Mouse (Mus musculus) inflammation-experienced regulatory T-cells, adult 6 months (primary cell): ENCODE data around the gene Mkrn1. TPM values are rescaled to one million over a fixed set of nuclear protein-coding genes. Genes with fewer than 3 reads are reported as not detected.
"Not testable (repeated sequence)": the region's sequence is repeated elsewhere in the genome, so short reads cannot be mapped to it uniquely, and the experiment has no call there.

Source experiments
- ATAC-seq: one replicate; pipeline ENCODE4 v1.8.0; 2017
- polyA plus RNA-seq, 3 experiments: library from polyadenylated mRNA; unstranded; fragments of 100-300 nt; shearing (Covaris generic); gene quantifications; one replicate each; pipeline ENCODE4 v1.2.1; 2017

The Mkrn1 gene
- polyA plus RNA-seq, 3 experiments from 2014 or later, result 57.0 to 70.0 (median 62.5) TPM

- ATAC-seq, result not testable (repeated sequence)
Observed at GRCm38 (mm10) chr6:39378161-39378835, 42.0 kb downstream of the Mkrn1 start.

DNA sequence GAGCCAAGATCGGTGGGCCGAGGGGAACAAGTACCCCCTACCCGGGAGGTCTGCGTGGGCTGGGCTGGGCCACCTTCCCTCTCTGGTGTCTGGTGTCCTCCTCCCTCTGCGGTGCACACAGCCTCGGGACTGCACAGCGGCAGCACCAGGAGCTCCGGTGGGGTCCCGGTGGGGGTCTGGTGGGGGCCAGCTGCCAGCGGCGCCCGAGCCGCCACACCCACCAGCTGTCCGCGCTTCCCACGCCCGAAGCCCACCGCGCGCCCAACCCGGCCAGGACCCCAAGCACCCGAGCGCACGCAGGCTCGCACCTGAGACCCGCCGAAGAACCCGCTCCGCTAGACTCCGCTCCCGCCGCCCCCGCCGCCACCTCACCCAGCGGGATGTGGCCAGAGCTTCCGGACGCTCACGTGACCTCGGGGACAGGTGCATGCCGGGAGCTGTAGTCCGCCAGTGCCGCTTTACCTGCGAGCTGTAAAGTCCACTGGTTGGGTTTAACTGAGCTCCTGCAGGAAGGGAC lies 42.9 kb downstream of the Mkrn1 start, which contains the start of gene Slc37a3:
Slc37a3 (minus strand) TSS at position 365 of the 517 bp plus-strand sequence.
- peak; percentile 35 for ATAC-seq

GRCm38 (mm10) chr6:39376775-39377174 lies 43.5 kb downstream of the Mkrn1 start:
- ATAC-seq, result no peak

DNA sequence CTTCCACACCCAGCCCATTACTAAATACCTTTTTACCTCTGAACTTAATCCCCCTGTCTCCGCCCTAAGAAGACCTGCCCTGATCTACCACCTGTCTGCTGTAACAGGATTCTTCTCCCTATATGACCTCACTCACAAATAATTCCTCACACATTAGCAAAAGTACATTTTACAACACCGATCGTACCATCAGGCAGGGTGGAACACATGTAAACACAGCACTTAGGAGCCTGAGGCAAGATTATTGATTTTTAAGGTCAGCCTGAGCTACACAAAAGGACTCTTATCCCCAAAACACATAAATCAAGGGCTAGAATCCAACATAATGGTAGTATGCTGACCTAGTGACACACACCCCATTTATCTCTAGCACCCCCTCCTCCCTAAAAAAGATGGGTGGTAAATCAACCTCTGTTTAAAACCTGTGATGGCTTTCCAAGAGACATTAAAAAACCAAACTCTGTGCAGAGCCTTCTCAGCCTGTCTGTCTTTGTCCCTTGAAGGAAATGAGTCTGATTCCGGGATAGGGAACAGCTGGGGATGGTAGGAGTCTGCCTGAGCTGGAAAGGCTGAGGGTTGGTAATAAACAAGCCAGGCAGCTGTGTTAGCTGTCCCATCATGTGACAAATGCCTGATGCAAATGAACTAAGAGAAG lies 46.8 kb downstream of the Mkrn1 start:
- ATAC-seq, result no peak

DNA sequence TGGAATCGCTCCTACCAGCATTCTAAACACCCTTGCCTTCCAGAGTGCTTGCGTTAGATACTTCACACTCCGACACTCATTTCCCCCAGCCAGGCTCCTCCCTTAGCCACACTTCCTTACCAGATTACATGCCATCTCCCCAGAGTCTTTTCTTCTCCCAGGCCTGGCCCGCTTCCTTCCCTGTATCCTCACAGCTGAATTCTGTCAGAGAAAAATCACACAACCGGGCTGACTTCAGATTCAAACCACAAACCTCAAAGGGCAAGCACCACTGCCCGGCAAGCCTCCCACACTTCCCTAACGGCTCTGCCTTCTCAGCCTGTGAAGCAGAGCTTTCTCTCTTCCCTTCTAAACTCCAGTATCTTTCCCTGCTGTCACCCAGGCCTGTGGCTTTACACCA lies 47.5 kb downstream of the Mkrn1 start:
- no peak for ATAC-seq

GRCm38 (mm10) chr6:39372042-39372441 lies 48.2 kb downstream of the Mkrn1 start:
- no peak for ATAC-seq

DNA sequence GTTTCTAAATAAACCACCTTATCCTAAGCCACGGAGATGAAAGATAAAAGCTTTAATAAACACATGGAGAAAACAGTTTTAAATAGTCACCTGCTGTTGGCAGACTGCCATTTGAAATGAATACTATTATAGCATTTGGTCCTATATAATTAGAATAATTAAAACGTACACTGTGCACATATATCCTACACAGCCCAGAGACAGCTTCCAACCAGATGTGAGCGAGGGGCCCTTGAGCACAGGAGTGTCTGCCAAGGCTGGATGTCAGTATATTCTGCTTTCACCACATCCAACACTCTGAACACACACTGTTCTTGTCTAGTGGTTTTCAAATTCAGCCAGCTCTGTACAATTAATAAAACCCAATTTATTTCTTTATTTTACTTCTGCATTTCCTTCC lies 50.6 kb downstream of the Mkrn1 start:
- ATAC-seq, result no peak

DNA sequence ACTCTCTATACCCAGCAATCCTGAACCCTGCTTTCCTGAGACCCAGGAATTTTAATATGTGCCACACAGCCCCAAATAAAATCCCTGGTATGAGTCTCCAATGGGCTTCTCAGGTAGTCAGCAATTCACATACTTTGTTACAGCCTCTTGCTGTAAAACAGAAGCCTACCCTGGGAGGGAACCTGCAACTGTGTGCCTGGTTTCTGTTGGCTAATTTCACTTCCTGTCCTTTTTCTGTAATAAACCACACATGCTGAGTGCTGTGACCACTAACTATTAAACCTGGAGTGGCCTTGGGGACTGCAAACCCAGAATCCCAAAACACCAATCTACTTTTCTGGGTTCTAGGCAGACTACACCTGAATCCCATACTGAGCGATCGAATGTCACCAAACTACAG lies 57.6 kb downstream of the Mkrn1 start:
- no peak for ATAC-seq

DNA sequence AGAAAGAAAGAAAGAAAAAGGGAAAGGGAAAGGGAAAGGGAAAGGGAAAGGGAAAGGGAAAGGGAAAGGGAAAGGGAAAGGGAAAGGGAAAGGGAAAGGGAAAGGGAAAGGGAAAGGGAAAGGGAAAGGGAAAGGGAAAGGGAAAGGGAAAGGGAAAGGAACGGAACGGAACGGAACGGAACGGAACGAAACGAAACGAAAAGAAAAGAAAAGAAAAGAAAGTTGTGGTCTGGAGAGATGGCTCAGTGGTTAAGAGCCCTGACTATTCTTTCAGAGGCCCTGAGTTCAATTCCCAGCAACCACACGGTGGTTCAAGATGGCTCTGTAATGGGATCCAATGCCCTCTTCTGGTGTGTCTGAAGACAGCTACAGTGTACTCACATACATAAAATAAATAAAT lies 61.1 kb downstream of the Mkrn1 start:
- not testable (repeated sequence) for ATAC-seq

GRCm38 (mm10) chr6:39348946-39349345 lies 71.3 kb downstream of the Mkrn1 start:
- ATAC-seq, result no peak

DNA sequence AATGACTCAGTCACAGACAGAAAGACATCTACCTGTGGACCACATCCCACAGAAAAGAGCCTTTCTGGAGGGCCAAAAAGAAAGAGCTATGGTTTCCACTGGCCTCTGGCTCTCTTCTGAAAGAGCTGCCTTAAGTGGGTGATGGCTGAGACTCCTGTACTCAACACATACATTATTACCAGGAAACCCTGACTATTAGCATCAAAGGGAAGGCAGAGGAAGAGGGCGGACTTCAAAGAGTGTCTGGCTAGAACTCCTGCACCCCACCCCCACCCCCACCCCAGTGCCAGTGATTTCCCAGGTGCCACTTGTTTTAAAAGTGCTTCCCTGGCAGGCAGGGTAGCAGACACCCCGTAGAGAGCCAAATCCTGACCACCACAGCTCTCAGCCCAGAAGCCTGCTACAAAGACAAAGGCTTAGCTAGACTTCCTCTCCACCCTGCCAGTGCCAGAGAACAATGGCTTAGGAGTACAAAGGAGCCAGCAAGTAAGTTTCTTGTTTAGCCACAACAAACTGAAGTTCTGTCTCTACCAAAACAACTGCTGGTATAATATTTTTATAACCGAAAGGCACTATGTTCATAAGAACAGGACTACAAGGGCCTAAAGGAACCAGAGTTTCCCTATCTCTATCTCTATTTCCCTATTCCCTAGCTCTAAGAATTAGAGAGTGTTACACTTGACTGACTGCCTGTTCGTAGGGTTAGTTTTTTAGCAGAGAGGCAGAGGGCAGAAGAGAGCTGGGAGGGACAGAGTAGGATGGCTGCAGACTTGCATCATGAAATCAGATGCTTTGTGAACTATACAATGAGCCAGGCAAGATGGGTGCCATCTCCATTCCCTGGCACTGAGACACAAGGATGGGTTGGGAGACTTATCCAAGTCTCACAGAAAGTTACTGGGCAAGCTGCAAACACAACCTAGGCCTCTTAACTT lies 72.1 kb downstream of the Mkrn1 start:
- ATAC-seq, result peak; percentile 80

Other genes with a start within 250 kb of the Mkrn1 start
- gene Kdm7a, start 213.7 kb downstream of the Mkrn1 start, polyA plus RNA-seq, result 10 to 100 TPM in 2 of 3 experiments, 1 to 10 TPM in 1; 8.6 to 13.2 (median 11.6) TPM
- 10 to 100 TPM; 31.0 to 41.8 (median 32.2) TPM for gene Slc37a3, start 42.8 kb downstream of the Mkrn1 start, polyA plus RNA-seq
- gene Rab19, start 39.3 kb downstream of the Mkrn1 start, polyA plus RNA-seq, result 10 to 100 TPM; 60.3 to 92.4 (median 72.6) TPM
- under 1 TPM in 1 of 3 experiments, not detected in 2; 0.42 TPM for gene Dennd2a, start 137.4 kb upstream of the Mkrn1 start, polyA plus RNA-seq
- gene Adck2, start 153.4 kb upstream of the Mkrn1 start, polyA plus RNA-seq, result 10 to 100 TPM; 23.2 to 43.1 (median 30.5) TPM
- gene Gm42420, start 165.3 kb upstream of the Mkrn1 start, polyA plus RNA-seq, result not detected
- gene Ndufb2, start 172.1 kb upstream of the Mkrn1 start, polyA plus RNA-seq, result 10 to 100 TPM; 56.1 to 98.5 (median 65.6) TPM